Mouse (Mus musculus) thymus, postnatal 25 days (tissue): ENCODE results near the gene Tceanc.

Experiments
- DNase-seq: peaks from one replicate; pipeline ENCODE4 v3.0.0; 2022

Gene Tceanc

DNA sequence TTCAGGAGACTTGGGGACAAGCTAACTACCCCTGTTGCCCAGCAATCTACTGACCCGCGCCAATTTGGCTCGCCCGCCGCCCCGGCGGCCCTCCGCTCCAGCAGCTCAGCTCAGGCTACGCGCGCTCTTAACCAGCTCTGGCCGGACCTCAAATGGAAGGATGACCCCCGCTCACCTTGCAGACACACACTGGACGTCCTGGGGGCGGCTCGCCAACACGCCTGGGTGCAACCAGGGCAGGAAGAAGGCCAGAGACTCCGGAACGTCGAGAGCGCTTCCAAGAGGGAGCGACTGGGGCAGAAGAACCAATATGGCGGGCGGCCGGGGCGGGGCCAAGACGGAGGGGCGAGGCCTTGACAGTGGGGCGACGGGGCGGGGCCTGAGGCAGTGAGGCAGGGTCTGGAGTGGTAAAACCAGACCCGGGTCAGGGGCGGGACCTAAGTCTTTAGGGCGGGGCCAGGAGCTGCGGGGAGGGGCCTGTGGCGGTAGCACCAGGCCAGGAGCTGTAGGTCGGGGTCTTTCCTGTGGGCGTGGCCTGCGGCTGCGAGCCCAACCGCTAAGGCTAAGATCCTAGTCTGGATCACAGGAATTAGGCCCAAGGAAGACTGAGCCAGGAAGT, 38.9 kb downstream of the Tceanc start, which contains the start of gene Rab9:
Gene Rab9 (minus strand): TSS at position 503 of the 619 bp plus-strand sequence.
- DNase-seq, result peak; percentile 95

- DNase-seq, result no peak
These were observed 39.6 kb downstream of the Tceanc start for GRCm38 (mm10) chrX:166478631-166479364.

GRCm38 (mm10) chrX:166477393-166477792, 41.0 kb downstream of the Tceanc start:
- no peak for DNase-seq

DNA sequence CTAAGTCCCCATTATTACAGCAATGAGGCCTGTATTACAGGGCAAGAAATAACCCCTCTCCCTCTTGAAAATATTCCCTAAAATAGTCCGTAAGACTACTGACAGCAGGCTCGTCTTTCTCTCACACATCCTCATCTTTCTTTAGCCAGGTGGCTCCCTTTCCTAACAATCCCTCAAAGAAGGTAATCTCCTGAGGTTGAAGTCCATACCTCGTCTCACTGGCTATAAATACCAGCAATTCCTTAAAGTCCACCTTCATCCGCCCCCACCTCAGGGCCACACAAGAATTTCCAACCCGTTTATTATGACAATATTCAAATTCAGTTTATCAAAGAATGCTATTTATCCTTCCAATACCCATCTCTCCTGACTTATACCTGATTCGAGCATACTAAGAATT, 45.8 kb downstream of the Tceanc start:
- DNase-seq, result no peak

GRCm38 (mm10) chrX:166468321-166468720, 50.0 kb downstream of the Tceanc start:
- no peak for DNase-seq

DNA sequence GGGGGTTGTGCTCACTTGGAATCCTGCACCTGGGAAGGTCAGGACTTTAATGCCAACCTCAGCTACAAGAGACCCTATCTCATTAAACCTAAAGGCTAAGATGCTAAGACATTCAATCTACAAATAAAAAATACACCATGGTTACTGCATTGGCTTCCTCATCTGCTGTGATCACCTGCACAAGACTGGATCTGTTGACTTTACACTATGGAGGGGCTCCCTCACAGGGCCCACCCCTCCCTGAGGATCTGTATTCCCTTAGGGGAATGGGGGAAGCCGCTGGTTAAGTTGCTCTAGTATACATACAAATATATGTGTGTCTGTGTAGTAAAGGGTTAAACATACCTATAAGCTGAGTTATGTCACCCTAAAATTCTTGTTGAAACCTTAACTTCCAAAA, 62.8 kb downstream of the Tceanc start:
- DNase-seq, result no peak

- DNase-seq, result no peak
These were observed 64.0 kb downstream of the Tceanc start for GRCm38 (mm10) chrX:166454331-166454730.

GRCm38 (mm10) chrX:166453532-166453931, 64.8 kb downstream of the Tceanc start:
- DNase-seq, result no peak
